Mouse (Mus musculus): ENCODE measurements at regions not wholly inside any gene's neighbourhood (a gene's known extent, or its start where the extent isn't known, plus 50 kb on each side); places are given as distances from the start of the nearest gene placed in this dataset.

- no peak for TF ChIP-seq CTCF (IDR thresholded peaks at IDR 0.05 in 2 of 3, conservative IDR thresholded peaks at IDR 0.05 in 1 of 3; ENCODE audit: control insufficient read depth in 1 of 3, insufficient read depth in 1 of 3, low read depth in 2 of 3, low read length in 3 of 3, poor library complexity in 1 of 3, severe bottlenecking in 1 of 3)
- TF ChIP-seq CHD1 (IDR thresholded peaks at IDR 0.05; ENCODE audit: low read depth, low read length) = no peak
- TF ChIP-seq POLR2A (IDR thresholded peaks at IDR 0.05; ENCODE audit: control insufficient read depth in 1 of 2, insufficient read depth in 1 of 2, low read depth in 1 of 2, low read length in 2 of 2, poor library complexity in 1 of 2) = no peak
- no peak for TF ChIP-seq USF1 (IDR thresholded peaks at IDR 0.05; ENCODE audit: low read depth, low read length)
- no peak for TF ChIP-seq ZC3H11A (IDR thresholded peaks at IDR 0.05; ENCODE audit: low read depth, low read length)
- no peak for TF ChIP-seq MAZ (IDR thresholded peaks at IDR 0.05; ENCODE audit: low read depth, low read length)
- TF ChIP-seq RCOR1 (IDR thresholded peaks at IDR 0.05; ENCODE audit: low read depth, low read length) = no peak
- TF ChIP-seq MAX (IDR thresholded peaks at IDR 0.05; ENCODE audit: low read length) = no peak
- TF ChIP-seq EP300 (IDR thresholded peaks at IDR 0.05; ENCODE audit: low read depth in 1 of 2, low read length in 2 of 2) = no peak
- no peak for TF ChIP-seq HCFC1 (IDR thresholded peaks at IDR 0.05; ENCODE audit: low read depth, low read length)
- TF ChIP-seq ETS1 (IDR thresholded peaks at IDR 0.05; ENCODE audit: low read depth, low read length) = no peak
- no peak for TF ChIP-seq GATA1 (IDR thresholded peaks at IDR 0.05; ENCODE audit: low read depth, low read length)
- TF ChIP-seq SIN3A (IDR thresholded peaks at IDR 0.05; ENCODE audit: low read length) = no peak
- TF ChIP-seq POLR2AphosphoS2 (IDR thresholded peaks at IDR 0.05; ENCODE audit: low read length) = no peak
Measured at GRCm38 (mm10) chr14:100978515-100978914, 221.6 kb downstream of the Prr30 start.
